Mouse (Mus musculus): ENCODE measurements around the gene Klf15. TPM values are rescaled to one million over a fixed set of nuclear protein-coding genes. Genes with fewer than 3 reads are reported as not detected.

Klf15 gene
- polyA plus RNA-seq, 1 experiment from 2014 or later = 20.8 TPM

DNA sequence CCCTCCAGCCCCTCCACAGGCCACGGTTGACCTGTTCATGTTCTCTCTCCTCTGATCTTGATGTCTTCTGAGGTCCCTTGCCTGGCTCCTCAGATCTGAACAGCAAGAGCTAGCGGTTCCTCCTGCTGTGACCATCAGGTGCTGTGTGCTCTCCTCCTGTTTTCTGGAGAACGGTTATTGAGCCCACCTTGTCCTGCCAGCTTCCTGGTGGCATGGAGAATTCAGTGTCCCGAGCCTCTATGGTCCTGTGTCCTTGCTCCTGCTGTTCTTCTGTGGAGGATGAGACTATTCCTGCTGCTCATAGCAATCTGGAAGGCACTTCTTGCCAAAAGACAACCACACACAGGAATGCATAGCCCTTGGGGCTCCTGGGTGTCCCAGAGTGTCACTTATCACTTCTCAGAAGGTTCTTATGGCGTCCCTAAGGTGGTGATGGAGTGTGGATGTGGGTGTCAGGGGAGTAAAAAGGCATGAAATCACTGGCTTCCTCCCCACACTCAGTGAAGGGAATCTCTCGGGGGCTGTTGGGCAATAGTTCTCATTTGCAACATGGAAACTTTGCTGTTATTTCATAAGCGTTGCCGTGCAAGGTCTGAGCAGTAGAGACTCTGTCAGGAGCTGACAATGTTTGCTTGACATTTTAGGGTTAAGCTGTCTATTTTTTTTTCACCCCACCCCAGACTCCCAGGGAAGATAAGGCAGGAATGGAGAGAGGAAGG is 39.0 kb downstream of the Klf15 start:
- H3K9me3 ChIP-seq (replicated peaks; ENCODE audit: low read length) = no peaks in the 10 kb centered on the region
- H3K4me1 ChIP-seq (replicated peaks; ENCODE audit: insufficient read depth, low read length) = peaks cover 3% of the 10 kb centered on the region; the same call in 1 of the 2 replicates
- no peak for TF ChIP-seq CTCF (IDR thresholded peaks at IDR 0.05; ENCODE audit: low read depth)
- no peak overlapping the region for H3K9ac ChIP-seq (ENCODE audit: low read depth, low read length)
- 65% methylated on average over 8 of the region's 8 CpGs for WGBS
- H3K27me3 ChIP-seq (ENCODE audit: insufficient read depth, low read length) = no peaks in the 10 kb centered on the region
- H3K4me2 ChIP-seq (ENCODE audit: low read length) = no peak overlapping the region
- no peak for ATAC-seq (replicated peaks; ENCODE audit: low FRiP score, low read depth)
- no peak for DNase-seq (ENCODE audit: low spot score)
- no peak overlapping the region for H3K4me3 ChIP-seq (replicated peaks; ENCODE audit: low read depth, low read length)
- H3K36me3 ChIP-seq (ENCODE audit: insufficient read depth, low read length) = no peaks in the 10 kb centered on the region
- no peak overlapping the region for H3K27ac ChIP-seq

DNA sequence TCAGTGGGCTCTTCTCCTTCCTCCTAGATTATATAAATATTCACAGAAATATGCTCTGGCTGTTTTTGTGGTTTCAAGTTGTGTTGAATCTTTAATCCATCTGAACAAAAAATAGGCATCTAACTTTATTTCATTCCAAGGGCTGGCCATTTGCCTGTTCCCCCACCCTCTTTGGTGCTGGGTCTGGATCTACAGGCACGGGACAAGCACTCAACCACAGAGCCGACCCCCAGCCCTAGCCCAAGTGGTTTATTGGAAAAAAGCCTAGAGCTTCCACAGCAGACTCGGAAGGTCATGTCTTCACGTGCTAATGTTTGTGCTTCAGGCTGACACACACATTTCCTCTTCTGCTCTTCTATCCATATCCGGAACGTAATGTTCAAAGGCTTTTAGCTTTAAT is 43.5 kb downstream of the Klf15 start:
- Histone ChIP-seq H3K4me1 (replicated peaks; ENCODE audit: insufficient read depth, low read length) (peaks cover 19% of the 10 kb centered on the region), H3K4me3 (replicated peaks; ENCODE audit: low read depth, low read length) (no peak overlapping the region), H3K4me2 (ENCODE audit: low read length) (no peak overlapping the region), H3K36me3 (ENCODE audit: insufficient read depth, low read length) (no peaks in the 10 kb centered on the region), H3K27me3 (ENCODE audit: insufficient read depth, low read length) (no peaks in the 10 kb centered on the region), H3K9me3 (replicated peaks; ENCODE audit: low read length) (no peaks in the 10 kb centered on the region), H3K27ac (peak overlapping the region; percentile 80; the same call in 1 of the 2 replicates), H3K9ac (ENCODE audit: low read depth, low read length) (no peak overlapping the region)
- WGBS = 37% methylated on average over 6 of the region's 6 CpGs
- DNase-seq (ENCODE audit: low spot score) (peak; percentile 44), ATAC-seq (replicated peaks; ENCODE audit: low FRiP score, low read depth) (no peak)
- TF ChIP-seq CTCF (IDR thresholded peaks at IDR 0.05; ENCODE audit: low read depth) = no peak

DNA sequence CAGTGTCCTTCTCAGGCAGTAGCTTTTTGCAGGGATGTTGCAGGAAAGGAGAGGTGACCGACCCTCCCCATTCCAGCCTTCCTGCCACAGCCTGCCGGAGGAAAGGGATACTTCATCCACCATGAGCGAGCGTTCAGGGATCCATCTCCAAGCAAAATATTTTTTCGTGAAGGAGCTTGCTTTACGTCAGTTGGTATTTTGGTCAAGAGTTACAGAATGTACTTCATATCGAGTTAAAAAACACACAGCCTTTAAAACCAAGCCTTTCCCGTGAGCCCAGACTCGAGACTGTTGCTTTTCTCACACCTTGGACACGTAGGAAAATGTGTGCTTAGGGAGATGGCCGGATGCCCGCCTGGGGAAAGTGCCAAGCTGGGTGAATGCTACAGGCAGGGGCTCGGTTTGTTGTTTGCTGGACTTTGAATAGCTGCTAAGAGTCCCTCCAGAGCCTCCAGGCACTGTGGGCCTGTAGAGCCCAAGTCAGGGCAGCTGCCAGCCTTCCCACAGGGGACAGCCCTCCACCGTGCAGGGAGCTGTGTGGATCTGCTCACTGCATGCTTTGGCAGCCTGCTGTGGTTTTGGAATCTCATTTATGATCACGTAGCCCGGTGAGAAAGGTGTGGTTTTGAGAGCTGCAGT is 44.4 kb downstream of the Klf15 start:
- DNase-seq (ENCODE audit: low spot score) (no peak), ATAC-seq (replicated peaks; ENCODE audit: low FRiP score, low read depth) (no peak)
- H3K27me3 ChIP-seq (ENCODE audit: insufficient read depth, low read length) = no peaks in the 10 kb centered on the region
- H3K9me3 ChIP-seq (replicated peaks; ENCODE audit: low read length) = no peaks in the 10 kb centered on the region
- H3K9ac ChIP-seq (ENCODE audit: low read depth, low read length) = no peak overlapping the region
- no peaks in the 10 kb centered on the region for H3K36me3 ChIP-seq (ENCODE audit: insufficient read depth, low read length)
- H3K4me3 ChIP-seq (replicated peaks; ENCODE audit: low read depth, low read length) = no peak overlapping the region
- peaks cover 19% of the 10 kb centered on the region for H3K4me1 ChIP-seq (replicated peaks; ENCODE audit: insufficient read depth, low read length)
- WGBS = 42% methylated on average over 16 of the region's 16 CpGs
- no peak overlapping the region for H3K4me2 ChIP-seq (ENCODE audit: low read length)
- H3K27ac ChIP-seq = peak overlapping the region; percentile 80
- TF ChIP-seq CTCF (IDR thresholded peaks at IDR 0.05; ENCODE audit: low read depth) = no peak

- Histone ChIP-seq H3K4me2 (ENCODE audit: low read length) (no peak overlapping the region), H3K4me3 (replicated peaks; ENCODE audit: low read depth, low read length) (no peak overlapping the region), H3K9ac (ENCODE audit: low read depth, low read length) (no peak overlapping the region), H3K36me3 (ENCODE audit: insufficient read depth, low read length) (no peaks in the 10 kb centered on the region), H3K27me3 (ENCODE audit: insufficient read depth, low read length) (no peaks in the 10 kb centered on the region), H3K9me3 (replicated peaks; ENCODE audit: low read length) (no peaks in the 10 kb centered on the region), H3K27ac (peak overlapping the region; percentile 80), H3K4me1 (replicated peaks; ENCODE audit: insufficient read depth, low read length) (peaks cover 19% of the 10 kb centered on the region)
- ATAC-seq (replicated peaks; ENCODE audit: low FRiP score, low read depth) (no peak), DNase-seq (ENCODE audit: low spot score) (no peak)
- TF ChIP-seq CTCF (IDR thresholded peaks at IDR 0.05; ENCODE audit: low read depth) = no peak
These were observed 45.1 kb downstream of the Klf15 start for GRCm38 (mm10) chr6:90507443-90507842.

DNA sequence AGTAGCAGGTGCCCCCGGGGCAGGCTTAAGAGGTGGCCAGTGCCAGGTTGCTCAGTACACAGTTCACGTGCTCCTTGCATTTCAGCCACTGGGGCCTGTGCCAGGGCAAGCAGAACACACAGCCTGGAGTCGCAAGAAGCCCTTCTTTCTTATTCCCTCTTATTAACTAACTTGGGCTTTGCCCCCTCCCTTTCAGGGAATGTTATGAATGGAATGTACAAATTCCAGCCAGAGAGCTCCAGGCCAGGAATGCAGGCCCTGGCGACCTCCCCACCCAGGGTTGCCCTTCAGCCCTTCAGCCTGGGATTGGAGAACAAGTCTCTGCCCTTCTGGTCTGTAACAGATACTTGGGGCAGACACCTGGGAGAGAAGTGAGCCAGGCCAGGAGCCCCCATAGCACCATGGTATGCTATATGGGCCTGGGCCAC is 45.8 kb downstream of the Klf15 start:
- Histone ChIP-seq H3K4me3 (replicated peaks; ENCODE audit: low read depth, low read length) (no peak overlapping the region), H3K4me1 (replicated peaks; ENCODE audit: insufficient read depth, low read length) (peaks cover 19% of the 10 kb centered on the region), H3K9me3 (replicated peaks; ENCODE audit: low read length) (no peaks in the 10 kb centered on the region), H3K36me3 (ENCODE audit: insufficient read depth, low read length) (no peaks in the 10 kb centered on the region), H3K4me2 (ENCODE audit: low read length) (no peak overlapping the region), H3K27ac (peak overlapping the region; percentile 80), H3K9ac (ENCODE audit: low read depth, low read length) (no peak overlapping the region), H3K27me3 (ENCODE audit: insufficient read depth, low read length) (no peaks in the 10 kb centered on the region)
- 32% methylated on average over 4 of the region's 4 CpGs for WGBS
- no peak for TF ChIP-seq CTCF (IDR thresholded peaks at IDR 0.05; ENCODE audit: low read depth)
- ATAC-seq (replicated peaks; ENCODE audit: low FRiP score, low read depth) (peak; percentile 94), DNase-seq (ENCODE audit: low spot score) (peak; percentile 78)

- Histone ChIP-seq H3K36me3 (ENCODE audit: insufficient read depth, low read length) (no peaks in the 10 kb centered on the region), H3K4me3 (replicated peaks; ENCODE audit: low read depth, low read length) (no peak overlapping the region), H3K27me3 (ENCODE audit: insufficient read depth, low read length) (no peaks in the 10 kb centered on the region), H3K27ac (peak overlapping the region; percentile 65), H3K4me2 (ENCODE audit: low read length) (no peak overlapping the region), H3K9me3 (replicated peaks; ENCODE audit: low read length) (no peaks in the 10 kb centered on the region), H3K4me1 (replicated peaks; ENCODE audit: insufficient read depth, low read length) (peaks cover 19% of the 10 kb centered on the region), H3K9ac (ENCODE audit: low read depth, low read length) (no peak overlapping the region)
- ATAC-seq (replicated peaks; ENCODE audit: low FRiP score, low read depth) = peak; percentile 47; the same call in 1 of the 2 replicates
- no peak for DNase-seq (ENCODE audit: low spot score)
- WGBS = 47% methylated on average over 6 of the region's 6 CpGs
- no peak for TF ChIP-seq CTCF (IDR thresholded peaks at IDR 0.05; ENCODE audit: low read depth)
These were observed 46.7 kb downstream of the Klf15 start for GRCm38 (mm10) chr6:90509085-90509484.

Data from kidney, postnatal 0 days (tissue).